Mouse (Mus musculus): Measurements from ENCODE around the gene Elovl5. TPM values are rescaled to one million over a fixed set of nuclear protein-coding genes. Genes with fewer than 3 reads are reported as not detected.

The Elovl5 gene
- polyA plus RNA-seq, 1 experiment from 2014 or later, result 65.2 TPM

DNA sequence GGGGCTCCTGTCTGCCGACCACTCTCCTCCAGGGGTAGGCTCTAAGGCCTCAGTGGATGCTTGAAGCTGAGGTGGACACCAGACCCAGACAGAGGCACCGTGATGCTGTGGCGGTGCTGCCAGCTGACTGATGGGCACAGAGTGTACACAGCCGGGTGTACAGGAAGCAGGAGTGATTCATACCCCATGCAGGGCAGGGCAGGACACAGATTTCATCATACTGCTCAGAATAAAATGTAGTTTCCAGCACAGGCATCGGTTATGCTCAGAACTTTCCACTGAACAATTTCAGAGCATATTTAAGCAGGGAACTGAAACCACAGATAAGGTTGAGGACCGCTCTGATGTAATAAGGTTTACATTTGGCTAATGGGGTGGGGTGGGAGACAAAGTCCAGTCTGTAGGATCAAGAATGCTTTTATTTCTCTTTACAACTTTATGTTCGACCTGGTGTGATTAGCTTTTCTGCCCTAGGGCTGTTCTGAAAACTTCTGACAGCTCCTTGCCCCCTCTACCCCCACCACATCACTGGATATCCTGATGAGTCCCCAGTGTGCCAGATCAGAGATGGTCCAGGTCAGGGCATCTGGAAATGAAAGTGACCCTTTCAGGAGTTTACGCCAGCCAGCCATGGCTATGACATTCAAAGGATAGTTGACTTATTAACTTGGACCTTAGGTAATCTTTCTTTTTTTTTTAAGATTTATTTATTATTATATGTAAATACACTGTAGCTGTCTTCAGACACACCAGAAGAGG lies 105.2 kb downstream of the Elovl5 start:
- 61% methylated on average over 8 of the region's 8 CpGs for WGBS
- peaks cover 29% of the 10 kb centered on the region for H3K4me1 ChIP-seq
- H3K27me3 ChIP-seq (replicated peaks), result no peaks in the 10 kb centered on the region
- H3K4me2 ChIP-seq, result no peak overlapping the region
- no peak overlapping the region for H3K4me3 ChIP-seq
- no peak for ATAC-seq (ENCODE audit: extremely low read depth, insufficient number of reproducible peaks, low FRiP score, low TSS enrichment)
- no peaks in the 10 kb centered on the region for H3K36me3 ChIP-seq
- peak overlapping the region; percentile 75; the same call in 1 of the 2 replicates for H3K27ac ChIP-seq (replicated peaks)
- no peak overlapping the region; the same call in 1 of the 2 replicates for H3K9ac ChIP-seq
- no peaks in the 10 kb centered on the region for H3K9me3 ChIP-seq

DNA sequence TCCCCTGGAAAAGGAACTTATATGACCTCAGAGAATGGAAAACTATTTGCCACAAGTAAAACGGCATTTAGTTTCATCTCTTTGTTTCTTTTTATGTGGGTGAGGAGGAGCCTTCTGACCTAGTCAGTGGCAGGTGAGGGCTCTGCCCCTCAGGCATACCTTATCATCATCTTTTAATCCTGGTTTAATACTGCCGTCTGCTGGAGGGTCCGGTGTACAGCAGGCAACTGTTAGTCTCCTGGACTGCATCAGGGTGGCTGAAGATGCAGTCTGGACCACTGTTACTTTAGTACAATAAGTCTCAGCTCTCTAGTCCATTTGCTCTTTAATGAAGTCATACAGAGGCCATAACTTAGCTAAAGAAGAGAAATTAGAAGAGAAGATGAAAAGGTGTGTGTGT lies 107.7 kb downstream of the Elovl5 start:
- 19% methylated on average over 3 of the region's 3 CpGs for WGBS
- Histone ChIP-seq H3K27me3 (replicated peaks) (no peaks in the 10 kb centered on the region), H3K36me3 (no peaks in the 10 kb centered on the region)

DNA sequence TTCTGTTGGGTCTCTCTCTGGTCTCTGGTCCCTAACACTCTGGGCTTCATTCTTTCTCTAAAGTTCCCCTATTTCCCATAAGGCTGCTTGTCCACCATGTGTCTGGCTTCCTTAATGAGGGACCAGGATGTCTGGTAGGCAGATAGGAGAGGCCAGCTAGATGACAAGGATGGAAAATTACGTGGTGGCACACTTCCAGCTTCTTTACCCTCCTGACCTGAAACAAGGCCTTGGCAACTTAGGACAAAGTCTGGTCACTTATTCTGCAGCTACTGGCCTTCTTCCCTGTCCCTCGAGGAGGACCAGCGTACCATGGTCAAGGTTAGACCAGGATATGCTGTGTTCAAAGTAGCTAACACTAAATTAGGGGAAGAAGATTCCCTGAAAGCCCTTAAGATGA lies 109.9 kb downstream of the Elovl5 start:
- 62% methylated on average over 3 of the region's 3 CpGs for WGBS
- Histone ChIP-seq H3K27me3 (replicated peaks) (no peaks in the 10 kb centered on the region), H3K27ac (replicated peaks) (no peak overlapping the region), H3K4me2 (no peak overlapping the region), H3K9ac (no peak overlapping the region), H3K36me3 (no peaks in the 10 kb centered on the region), H3K9me3 (no peaks in the 10 kb centered on the region), H3K4me3 (no peak overlapping the region), H3K4me1 (peaks cover 5% of the 10 kb centered on the region)
- ATAC-seq (ENCODE audit: extremely low read depth, insufficient number of reproducible peaks, low FRiP score, low TSS enrichment), result no peak

More for the DNA sequence above, 107.7 kb downstream of the Elovl5 start:
- no peak for ATAC-seq (ENCODE audit: extremely low read depth, insufficient number of reproducible peaks, low FRiP score, low TSS enrichment)
- Histone ChIP-seq H3K4me3 (no peak overlapping the region), H3K9me3 (no peaks in the 10 kb centered on the region), H3K27ac (replicated peaks) (no peak overlapping the region), H3K4me2 (no peak overlapping the region), H3K9ac (no peak overlapping the region), H3K4me1 (peaks cover 28% of the 10 kb centered on the region)

DNA sequence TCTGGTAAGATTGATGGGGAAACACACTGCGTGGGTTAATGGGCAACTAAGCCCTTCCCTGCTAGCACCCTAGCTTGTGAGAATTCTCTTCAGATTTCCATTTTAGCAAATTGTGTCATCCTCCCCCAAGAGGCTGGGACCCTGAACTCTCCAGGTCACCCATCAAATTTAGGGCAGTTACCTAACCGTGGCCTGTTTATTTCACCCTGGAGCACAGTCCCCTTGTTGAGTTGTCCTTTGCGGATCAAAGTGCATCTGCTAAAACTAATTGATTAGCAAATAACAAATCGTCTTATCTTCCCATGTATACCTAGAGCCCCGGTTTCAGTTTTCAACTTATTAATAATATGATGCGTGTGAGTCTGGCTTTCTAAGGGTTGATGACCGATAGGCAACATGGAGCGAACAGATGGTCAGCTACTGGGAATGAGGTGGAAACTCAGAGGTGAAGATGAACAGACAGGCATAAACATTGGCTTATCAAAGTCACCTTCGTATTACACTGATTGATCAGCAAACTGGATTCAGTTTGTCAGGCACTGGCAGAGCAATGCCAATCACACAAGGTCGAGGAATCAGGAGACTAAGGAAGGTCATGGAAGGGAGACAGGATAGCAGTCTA lies 113.8 kb downstream of the Elovl5 start:
- H3K27me3 ChIP-seq (replicated peaks), result no peaks in the 10 kb centered on the region
- WGBS, result 81% methylated on average over 10 of the region's 10 CpGs
- no peaks in the 10 kb centered on the region for H3K36me3 ChIP-seq
- H3K4me1 ChIP-seq, result no peaks in the 10 kb centered on the region
- H3K9ac ChIP-seq, result no peak overlapping the region
- no peak for ATAC-seq (ENCODE audit: extremely low read depth, insufficient number of reproducible peaks, low FRiP score, low TSS enrichment)
- H3K4me3 ChIP-seq, result no peak overlapping the region
- no peak overlapping the region for H3K27ac ChIP-seq (replicated peaks)
- H3K9me3 ChIP-seq, result no peaks in the 10 kb centered on the region
- H3K4me2 ChIP-seq, result no peak overlapping the region

DNA sequence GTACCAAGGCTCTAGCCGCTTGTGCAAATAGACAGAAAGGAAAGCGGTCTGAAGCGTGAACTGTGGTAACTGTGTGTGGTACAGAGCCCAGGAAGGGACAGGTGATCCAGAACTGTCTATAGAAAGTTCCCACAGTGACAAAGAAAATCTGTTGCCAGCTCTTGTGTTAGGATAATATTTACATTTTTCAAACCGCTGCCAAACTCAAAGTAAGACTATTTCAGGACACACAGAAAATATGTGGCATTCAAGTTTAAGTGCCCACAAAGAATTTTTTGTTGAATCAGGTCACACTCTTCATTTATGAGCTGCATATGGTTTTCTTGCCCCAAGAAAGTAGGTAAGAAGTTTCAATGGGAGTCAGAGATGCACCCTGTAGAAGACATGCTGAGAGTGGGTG lies 115.8 kb downstream of the Elovl5 start:
- no peak for ATAC-seq (ENCODE audit: extremely low read depth, insufficient number of reproducible peaks, low FRiP score, low TSS enrichment)
- 86% methylated on average over 4 of the region's 4 CpGs for WGBS

More for the DNA sequence above, 115.8 kb downstream of the Elovl5 start:
- no peak overlapping the region for H3K27ac ChIP-seq (replicated peaks)
- no peaks in the 10 kb centered on the region for H3K9me3 ChIP-seq
- no peaks in the 10 kb centered on the region for H3K4me1 ChIP-seq
- no peak overlapping the region for H3K9ac ChIP-seq
- H3K4me3 ChIP-seq, result no peak overlapping the region
- no peaks in the 10 kb centered on the region for H3K36me3 ChIP-seq
- no peaks in the 10 kb centered on the region for H3K27me3 ChIP-seq (replicated peaks)
- no peak overlapping the region for H3K4me2 ChIP-seq

Other genes with a start within 250 kb of the Elovl5 start
- gene Gclc, start 162.8 kb upstream of the Elovl5 start, polyA plus RNA-seq (2015; fragmentation: Nextera tagmentation; extraction: Ambion mirVana), result 7.6 and 8.3 TPM in 2 replicates
- gene Gcm1, start 134.6 kb downstream of the Elovl5 start, polyA plus RNA-seq (2015; fragmentation: Nextera tagmentation; extraction: Ambion mirVana), result not detected in 2 replicates
- 39.6 and 39.7 TPM in 2 replicates for gene Fbxo9, start 191.7 kb downstream of the Elovl5 start, polyA plus RNA-seq (2015; fragmentation: Nextera tagmentation; extraction: Ambion mirVana)
- gene Ick, start 191.8 kb downstream of the Elovl5 start, polyA plus RNA-seq (2015; fragmentation: Nextera tagmentation; extraction: Ambion mirVana), result 14.0 and 14.9 TPM in 2 replicates

All from heart, embryonic 13.5 days (tissue).